Mouse (Mus musculus) R1 (cell line): ENCODE measurements around the gene Foxj1.
"Not testable (repeated sequence)": the region's sequence is repeated elsewhere in the genome, so short reads cannot be mapped to it uniquely, and the experiment has no call there.

Experiments
- DNase-seq: peaks from one replicate; pipeline ENCODE4 v3.0.0-alpha.2; 2018; ENCODE audit warnings: low read depth, low spot score

Gene Foxj1

DNA sequence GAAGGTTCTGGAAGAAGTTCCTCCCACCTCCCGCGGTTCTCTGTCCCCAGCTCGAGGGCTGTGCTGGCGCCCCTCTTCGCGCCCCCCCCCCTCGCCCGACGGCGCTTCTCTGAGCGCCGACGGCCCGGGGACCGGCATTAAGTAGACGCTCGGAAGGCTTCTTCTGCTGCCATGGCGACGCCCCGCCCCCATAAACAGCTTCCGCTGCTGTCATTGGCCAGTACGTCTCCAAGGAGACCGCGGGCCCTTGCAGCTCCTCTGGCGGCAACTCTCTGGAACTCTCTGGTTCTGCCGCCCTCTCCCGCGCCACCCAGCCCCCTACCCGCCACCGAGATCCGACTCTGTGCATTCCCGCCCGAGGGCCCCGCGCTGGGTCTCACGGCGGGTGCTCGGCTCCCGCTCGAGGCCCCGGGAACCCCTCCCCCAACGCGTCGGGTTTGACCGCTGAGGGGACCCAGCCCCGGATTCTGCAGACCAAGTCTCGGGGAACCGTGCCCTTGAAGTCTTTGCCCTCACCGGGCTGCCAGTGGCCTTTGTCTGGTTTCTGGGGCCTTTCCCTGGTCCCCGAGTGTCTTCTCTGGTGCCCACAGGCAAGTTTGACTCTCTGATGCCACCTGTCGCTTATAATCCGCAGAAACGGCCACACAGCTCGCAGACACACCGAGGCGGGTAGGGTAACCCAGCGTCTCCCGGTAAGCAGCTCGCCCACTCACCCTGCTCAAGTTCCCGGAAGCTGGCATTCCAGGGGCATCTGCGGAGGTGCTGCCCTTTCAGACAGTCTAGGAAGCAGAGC lies at the start of gene Foxj1:
Gene Foxj1 (minus strand): TSS at position 156 of the 793 bp plus-strand sequence.
- peak; percentile 96 for DNase-seq

DNA sequence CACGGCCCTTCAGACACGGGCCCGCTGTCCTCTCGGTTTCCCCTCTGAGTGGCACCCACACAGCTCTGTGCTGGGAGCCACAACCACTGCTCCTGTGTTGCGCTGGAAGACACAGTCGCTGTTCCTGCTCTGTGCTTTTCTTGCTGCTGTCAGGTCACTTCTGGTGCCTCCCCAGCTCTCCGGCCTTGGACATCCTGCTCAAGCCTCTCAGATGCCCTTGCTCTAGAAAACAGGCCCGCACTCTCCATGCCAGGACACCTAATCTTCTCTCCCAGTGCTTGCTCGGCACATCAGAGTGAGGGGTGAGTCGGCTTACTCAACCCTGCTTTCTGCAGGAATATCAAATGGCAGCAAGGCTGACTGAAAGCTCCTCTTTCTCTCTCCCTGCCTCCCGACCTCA lies 49.0 kb upstream of the Foxj1 start:
- DNase-seq, result no peak

DNA sequence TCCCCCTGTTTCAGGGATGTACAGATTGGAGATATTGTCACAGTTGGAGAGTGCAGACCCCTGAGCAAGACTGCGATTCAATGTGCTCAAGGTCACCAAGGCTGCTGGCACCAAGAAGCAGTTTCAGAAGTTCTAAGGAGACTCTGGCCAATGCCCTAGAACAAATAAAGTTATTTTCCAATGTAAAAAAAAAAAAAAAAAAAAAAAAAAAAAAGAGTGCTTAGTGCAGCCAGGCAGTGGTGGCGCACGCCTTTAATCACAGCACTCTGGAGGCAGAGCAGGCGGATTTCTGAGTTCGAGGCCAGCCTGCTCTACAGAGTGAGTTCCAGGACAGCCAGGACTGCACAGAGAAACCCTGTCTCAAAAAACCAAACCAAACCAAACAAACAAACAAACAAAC lies 47.9 kb upstream of the Foxj1 start:
- not testable (repeated sequence) for DNase-seq

DNA sequence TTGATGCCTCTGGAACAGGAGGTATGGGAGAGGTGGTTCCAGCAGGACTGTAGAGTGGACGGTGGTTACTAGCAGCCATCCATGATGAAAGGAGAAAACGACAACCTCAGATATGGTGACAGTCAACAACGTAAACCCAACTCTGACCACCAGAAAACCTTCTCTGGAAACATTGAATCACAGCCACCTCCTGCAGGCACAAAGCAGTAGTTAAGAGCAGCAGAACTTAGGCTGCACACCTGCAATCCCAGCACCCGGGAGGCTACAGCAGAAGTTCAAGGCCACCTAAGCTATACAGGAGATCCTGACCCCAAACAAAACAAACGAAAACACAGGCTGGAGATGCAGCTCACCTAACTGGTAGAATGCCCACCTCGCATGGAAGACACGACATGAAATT lies 45.6 kb upstream of the Foxj1 start:
- DNase-seq, result no peak

DNA sequence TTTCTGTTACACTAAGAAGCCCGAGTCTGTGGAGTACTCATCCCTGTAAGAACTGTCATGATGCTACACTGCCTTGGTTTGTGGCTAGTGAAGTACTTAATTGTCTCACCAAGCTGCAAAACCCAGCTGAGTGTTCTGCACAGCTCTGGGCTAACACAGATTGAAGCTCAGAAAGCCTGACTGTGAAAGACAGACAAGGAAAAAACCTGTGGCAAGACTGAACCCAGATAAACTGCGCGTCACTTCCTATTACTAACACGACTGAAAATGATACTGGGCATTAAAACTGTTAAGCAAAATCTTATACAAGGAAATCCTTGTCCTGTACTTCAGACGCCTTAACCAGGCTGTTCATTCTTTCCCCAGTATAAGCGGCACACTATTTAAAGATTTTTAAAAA lies 44.3 kb upstream of the Foxj1 start:
- no peak for DNase-seq

DNA sequence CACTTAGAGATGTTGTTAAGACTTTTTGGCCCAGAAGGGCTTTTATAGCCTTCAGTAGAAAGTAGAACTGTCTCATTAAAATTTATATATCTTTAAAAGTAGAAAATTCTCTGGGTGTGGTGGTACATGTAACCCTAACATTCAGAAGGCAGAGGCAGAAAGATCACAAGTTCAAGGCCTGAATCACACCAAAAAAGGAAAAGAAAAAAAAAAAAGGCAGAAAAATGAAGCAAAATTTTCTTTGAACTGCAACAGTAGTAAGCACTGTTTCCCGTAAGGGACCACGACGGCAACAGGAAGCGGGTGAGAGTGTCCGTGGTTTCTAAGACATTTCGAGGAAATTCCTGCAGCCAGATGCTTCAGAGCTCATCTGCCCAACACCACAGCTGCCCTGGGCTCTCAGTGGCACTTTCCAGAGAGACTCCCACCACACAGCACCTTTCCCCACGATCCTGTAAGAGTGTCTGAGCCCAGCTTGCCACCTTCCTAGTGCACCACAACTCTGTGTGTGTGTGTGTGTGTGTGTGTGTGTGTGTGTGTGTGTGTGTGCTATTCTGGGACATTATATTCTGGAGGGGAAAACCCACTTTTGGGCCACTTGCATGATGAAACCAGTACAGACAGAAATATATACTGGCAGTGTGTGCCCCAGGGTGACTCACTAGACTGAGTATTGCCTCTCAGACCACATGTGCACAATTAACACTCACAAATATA lies 41.9 kb upstream of the Foxj1 start:
- no peak for DNase-seq

DNA sequence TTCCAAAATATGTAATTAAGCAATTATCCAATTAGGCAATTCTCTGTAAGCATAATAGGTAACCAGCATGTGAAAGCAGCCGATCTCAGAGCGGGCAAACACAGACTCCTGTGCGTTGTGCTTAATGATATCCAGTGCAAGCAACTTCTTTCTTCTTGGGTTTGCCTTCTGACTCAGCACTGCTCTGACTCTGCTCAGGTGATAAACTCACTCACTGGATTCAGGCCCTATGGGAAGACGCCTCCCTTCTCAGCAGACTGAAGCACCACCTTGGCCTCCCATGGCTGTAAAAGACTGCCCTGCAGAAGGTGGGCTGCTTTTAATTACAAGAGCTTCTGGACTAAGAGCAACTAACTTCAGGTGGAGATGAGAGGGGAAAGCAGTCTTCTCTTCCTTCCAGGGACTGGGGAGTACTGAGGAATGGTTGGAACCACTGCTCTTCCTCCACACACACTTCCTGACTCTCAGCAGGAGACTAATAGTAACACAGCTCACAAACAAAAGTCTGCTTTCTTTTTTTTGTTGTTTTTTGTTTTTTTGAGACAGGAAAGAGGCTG lies 36.8 kb upstream of the Foxj1 start:
- DNase-seq, result peak; percentile 90

DNA sequence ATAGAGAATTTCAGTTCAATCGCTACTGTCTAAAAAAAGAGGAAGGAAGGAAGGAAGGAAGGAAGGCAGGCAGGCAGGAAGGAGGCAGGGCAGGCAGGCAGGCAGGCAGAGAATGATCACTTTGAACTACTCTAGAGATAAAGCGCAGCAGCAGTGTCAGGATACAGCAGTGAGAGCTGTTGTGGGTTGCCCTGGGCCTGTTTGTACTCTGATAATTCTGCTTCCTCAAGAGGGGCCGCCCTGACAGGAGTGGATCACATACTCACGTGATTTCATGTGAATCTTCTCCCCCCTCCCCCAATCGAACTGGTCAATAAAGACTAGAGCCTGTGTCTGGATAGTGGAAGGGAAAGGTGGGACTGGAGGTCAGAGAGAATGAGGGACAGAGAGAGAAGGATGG lies 34.4 kb upstream of the Foxj1 start:
- peak; percentile 27 for DNase-seq

DNA sequence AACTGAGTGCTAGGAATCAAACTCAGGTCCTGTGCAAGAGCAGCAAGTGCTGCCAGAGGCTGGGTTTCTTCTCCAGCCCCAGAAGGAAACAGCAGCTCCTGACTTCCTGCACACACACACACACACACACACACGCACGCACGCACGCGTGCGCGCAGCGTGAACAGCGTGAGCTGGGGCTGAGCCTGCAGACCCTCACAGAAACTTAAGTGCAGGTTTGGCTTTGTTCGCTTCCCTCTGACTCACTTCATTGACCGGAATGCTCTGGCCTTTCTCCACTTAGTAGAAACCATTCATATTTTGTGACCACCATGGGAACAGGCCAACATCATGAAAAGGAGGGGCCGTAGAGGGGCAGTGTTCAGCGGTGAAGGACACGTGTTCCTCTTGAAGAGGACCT lies 33.9 kb upstream of the Foxj1 start:
- DNase-seq, result no peak

DNA sequence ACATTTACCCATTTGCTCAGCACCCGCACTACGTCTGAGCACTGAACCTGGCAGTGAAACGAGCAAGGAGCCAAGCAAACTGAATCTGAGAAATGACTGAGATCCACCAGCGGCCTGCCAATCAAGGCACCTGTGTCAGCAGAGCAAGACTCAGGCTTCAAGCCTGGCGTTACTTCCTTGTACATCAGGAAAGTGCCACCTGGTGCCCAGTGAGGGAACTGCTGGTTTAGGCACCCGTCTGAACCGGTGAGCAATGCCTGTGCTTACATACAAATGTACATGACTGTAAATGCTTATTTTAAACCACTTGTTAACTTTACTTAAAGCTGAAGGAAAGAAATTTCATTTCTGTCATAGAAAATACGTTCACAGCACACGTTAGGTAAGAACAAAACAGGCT lies 32.9 kb upstream of the Foxj1 start:
- peak; percentile 95 for DNase-seq

DNA sequence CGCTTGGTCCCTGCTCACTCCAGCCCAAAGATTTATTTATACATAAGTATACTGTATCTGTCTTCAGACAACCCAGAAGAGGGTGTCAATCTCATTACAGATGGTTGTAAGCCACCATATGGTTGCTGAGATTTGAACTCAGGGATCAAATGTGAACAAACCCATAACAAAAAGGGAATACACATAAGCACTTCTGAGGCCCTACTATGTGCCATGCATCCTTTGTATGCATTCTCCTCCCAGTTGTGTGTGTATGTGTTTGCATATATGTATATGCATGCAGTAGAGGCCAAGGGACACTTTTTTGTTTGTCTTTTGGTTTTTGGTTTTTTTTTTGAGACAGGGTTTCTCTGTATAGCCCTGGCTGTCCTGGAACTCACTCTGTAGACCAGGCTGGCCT lies 31.4 kb upstream of the Foxj1 start:
- DNase-seq, result no peak

DNA sequence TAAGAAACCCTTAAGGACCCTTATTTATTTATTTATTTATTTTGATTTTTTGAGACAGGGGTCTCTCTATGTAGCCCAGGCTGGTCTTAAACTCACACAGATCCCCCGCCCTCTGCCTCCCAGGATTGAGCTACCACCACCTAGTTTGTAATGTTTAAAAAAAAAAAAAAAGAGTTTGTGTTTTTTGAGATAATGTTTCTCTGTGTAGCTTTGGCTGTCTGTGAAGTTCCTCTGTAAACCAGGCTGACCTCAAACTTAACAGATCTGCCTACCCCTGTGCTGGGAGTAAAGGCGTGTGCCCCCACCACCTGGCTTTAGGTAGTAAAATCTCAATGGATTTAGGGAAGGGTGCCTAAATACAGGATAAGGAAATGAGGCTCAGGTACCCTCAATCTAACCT lies 30.9 kb upstream of the Foxj1 start:
- no peak for DNase-seq

DNA sequence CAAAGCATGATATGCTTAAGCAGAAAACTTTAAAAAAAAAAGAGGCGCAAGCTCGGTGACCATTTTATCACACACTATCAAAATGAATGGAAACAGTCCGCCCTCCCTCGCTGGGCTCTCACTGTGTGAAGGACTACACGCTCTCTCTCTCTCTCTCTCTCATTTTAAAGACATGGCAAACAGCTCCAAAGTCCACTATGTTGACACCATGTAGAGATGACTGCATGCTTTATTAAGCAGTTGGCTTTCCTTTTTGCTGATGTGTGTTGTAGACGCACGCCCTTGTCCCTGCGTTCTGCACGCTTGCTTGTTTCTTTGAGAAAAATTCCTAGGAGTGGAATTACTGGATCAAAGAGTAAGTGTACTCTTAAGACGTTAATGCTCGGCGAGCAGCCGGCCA lies 30.2 kb upstream of the Foxj1 start:
- no peak for DNase-seq

DNA sequence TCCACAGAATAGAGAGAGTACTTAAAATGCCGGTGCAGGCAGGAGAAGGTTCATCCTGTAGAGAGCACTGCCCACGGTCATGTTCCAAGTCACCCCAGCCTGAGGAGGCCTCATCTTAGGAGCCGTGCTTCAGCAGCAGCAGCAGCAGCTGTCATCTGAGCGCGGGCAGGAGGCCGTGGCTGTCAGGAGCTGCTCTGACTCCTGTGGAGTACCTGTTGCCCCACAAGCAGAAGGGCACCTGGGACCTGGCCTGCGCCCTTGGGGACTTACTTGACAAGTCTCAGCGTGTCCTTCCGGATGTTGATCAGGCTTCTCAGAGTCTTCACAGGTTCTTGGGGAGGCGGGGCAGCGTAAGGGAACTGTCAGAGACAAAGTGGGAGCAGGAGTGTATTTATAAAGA lies 26.8 kb upstream of the Foxj1 start:
- no peak for DNase-seq

DNA sequence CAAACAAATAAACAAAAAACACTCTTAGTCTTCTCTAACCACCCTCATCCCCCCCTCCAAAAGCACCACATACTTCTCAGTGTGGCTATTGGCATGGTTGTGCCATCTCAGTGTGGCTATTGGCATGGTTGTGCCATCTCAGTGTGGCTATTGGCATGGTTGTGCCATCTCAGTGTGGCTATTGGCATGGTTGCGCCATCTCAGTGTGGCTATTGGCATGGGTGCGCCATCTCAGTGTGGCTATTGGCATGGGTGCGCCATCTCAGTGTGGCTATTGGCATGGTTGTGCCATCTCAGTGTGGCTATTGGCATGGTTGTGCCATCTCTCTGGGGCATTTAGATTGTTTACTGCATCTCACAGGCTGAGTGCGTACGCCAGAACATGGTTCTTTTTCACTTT lies 25.7 kb upstream of the Foxj1 start:
- not testable (repeated sequence) for DNase-seq

DNA sequence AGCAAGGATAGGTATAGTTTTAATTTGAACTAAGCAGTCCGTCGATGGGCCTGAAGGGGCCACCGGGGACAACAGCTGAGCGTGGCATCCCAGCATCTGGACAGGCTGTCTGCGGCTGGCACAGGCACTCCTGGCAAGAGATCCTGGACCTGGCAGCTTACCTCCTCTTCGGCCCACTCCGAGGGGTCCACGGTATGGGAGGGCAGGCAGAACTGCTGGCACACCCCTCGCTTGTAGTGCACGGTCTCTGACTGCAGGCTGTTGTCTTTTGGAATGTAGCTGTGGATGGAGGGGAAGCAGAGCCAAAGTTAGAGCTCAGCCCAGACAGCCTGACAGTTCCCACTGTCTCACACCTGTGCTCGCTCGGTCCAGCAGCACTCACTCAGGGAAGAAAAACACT lies 24.5 kb upstream of the Foxj1 start:
- DNase-seq, result no peak

DNA sequence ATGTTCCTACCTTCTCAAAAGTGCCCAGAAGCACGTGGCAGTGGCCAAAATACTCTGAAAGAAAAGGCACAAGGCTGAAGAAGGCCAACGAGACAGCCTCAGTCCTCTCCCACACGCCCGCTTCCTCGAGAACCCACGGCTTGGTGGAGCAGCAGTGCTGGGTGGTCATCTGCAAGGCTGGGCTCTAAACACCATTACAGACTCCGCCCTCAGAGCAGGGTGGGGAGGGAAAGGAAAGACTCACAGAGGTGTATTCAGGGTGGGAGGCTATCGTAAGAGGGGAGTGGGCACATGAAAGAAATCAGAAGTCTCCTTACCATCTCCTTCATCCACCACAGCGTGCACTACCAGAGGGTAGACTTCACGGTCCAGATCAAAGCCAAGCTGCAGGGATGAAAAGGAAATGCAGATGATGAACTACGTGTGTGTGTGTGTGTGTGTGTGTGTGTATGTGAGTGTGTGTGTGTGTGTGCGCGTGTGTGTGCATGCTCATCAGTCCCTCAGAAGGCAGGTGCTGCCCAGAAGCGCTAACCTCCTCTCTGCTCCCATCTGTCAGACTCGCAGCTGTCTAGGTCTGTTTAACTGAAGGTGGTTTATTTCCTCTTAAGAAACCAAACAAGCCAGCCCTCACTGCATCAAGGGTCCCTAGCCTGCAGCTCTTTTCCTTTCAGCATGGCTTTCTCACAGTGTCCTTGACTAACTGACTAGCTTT lies 23.9 kb upstream of the Foxj1 start:
- no peak for DNase-seq

DNA sequence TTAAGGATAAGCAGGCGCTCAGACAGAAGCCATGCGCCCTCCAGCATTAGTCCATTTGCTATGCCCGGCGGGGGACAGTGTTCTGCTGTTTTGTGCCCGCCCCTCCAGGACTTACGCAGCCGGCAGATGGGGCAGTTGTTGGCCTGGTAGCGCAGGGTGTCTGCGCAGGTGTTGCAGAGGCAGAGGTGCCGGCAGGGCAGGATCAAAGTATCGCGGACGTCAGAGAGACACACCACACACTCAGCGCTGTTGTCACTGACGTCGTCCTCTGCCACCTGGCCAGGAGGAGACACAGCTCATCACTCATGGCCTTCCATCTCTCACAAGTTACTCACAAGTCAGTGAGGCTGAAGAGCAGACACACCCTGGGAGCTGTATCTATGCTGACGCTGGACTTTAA lies 19.3 kb upstream of the Foxj1 start:
- DNase-seq, result no peak

DNA sequence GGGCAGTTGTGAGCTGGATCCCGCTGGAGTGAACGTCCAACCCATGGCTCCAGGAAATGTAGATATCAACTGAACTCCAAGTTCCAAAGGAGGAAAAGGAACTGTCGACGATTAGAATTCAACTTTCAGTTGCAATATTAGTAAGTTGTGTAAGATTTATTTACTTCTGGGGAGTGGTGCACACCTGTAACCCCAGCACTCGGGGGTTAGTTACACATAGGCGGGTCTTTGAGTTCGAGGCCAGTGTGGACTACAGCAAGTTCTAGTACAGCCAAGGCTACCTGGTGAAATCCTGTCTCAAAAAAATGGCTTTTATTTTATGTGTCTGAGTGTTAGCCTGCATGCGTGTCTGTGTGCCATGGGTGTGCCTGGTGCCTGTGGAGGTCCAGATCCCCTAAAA lies 18.3 kb upstream of the Foxj1 start:
- DNase-seq, result no peak

DNA sequence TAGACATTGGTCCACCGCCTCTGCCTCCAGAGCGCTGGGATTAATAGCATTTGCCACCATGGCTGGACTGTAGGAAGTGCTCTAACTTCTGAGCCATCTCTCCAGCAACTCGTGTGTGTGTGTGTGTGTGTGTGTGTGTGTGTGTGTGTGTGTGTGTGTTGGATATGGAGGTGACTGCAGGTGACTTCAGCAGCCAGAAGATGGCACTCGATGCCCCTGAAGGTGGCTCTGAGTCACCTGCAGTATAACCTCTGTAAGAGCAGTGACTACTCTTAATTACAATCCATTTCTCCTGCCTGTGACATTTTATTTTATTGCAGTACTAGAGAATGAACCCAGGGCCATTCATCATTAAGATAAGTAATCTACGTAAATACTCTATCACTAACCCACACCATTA lies 16.1 kb upstream of the Foxj1 start:
- peak; percentile 37 for DNase-seq

DNA sequence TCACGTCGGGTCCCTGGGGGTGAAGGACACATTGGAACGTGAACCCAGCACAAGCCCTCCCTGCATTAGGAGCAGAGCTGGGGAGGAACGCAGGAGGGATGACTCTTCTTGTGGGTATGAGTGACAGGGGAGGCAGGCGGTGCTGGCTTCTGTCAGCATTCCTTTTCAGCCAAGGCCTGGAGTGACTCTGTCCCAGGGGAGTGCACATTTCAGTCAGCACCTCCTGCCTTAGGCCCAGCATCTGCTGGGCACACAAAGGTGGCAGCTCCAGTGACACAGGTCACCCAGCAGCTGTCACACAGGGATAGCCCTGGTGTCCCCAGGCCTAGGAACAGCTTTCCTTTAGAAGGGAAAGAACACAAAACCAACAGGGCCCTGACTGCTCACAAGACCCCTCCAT lies 12.8 kb upstream of the Foxj1 start:
- no peak for DNase-seq

DNA sequence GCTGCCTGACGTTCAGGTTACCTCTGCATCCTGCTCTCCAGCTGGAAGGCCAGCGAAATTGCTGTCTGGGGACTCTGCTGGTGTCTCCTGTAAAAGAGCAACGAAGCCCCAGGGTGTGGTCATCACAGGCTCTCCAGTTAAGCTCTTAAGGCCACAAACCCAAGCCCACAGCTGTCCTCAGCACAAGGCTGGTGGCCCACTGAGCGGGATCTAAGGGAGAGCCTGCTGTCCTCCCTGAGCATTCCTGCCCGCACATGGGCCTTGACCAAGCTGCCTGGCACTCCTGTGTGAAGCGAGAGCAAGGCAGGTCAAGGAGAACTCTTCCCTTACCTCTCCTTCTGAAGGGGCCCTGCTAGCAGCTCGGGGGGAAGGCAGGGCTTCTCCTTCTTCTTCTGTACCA lies 11.8 kb upstream of the Foxj1 start:
- no peak for DNase-seq
